Mouse (Mus musculus) layer of hippocampus, adult 6 months (tissue): ENCODE measurements around the gene Fgf3. TPM values are rescaled to one million over a fixed set of nuclear protein-coding genes. Genes with fewer than 3 reads are reported as not detected.

ENCODE experiments used
- long read RNA-seq, 2 experiments: library from polyadenylated mRNA; unstranded; transcript quantifications; one replicate each; pipeline ENCODE4 v2.0.0; 2019 to 2020
- polyA plus RNA-seq: library from polyadenylated mRNA; unstranded; fragments of <200 nt; fragmentation: Nextera tagmentation; gene quantifications from 2 replicates; pipeline ENCODE4 v1.2.3, GENCODE M21; 2021

The Fgf3 gene
- 0.26 and 0.55 TPM in 2 replicates for polyA plus RNA-seq
- long read RNA-seq, experiment 1, partial matches to known transcripts: 0 of 4 reads
- long read RNA-seq, experiment 1, other reads (novel, unspliced or antisense): 0 of 4 reads
- long read RNA-seq, experiment 2, partial matches to known transcripts: 0 of 2 reads
- long read RNA-seq, experiment 2, other reads (novel, unspliced or antisense): 0 of 2 reads

GRCm38 (mm10) chr7:144837891-144838488, at the start of gene Fgf3:
Fgf3 (plus strand) TSS chr7:144838083.

GRCm38 (mm10) chr7:144847067-144847466, 9.2 kb downstream of the Fgf3 start, which contains the start of gene Fgf4:
Fgf4 (plus strand) TSS chr7:144847367.

Other genes with a start within 250 kb of the Fgf3 start
- 1.5 and 1.9 TPM in 2 replicates for gene Ano1, start 86.1 kb upstream of the Fgf3 start, polyA plus RNA-seq
- gene Fgf4, start 9.3 kb downstream of the Fgf3 start, polyA plus RNA-seq: not detected in 2 replicates
- gene Fgf15, start 58.4 kb downstream of the Fgf3 start, polyA plus RNA-seq: not detected in 2 replicates
- 14.3 and 18.6 TPM in 2 replicates for gene LTO1, start 77.0 kb downstream of the Fgf3 start, polyA plus RNA-seq
- gene Ccnd1, start 101.8 kb downstream of the Fgf3 start, polyA plus RNA-seq: 17.6 and 17.7 TPM in 2 replicates